Mouse (Mus musculus) ES-E14 (cell line): ENCODE measurements around the gene Cnst.

ENCODE experiments used
- CHD2 ChIP-seq: IDR thresholded peaks from 2 replicates; pipeline ENCODE4 v1.6.1; 2014; ENCODE audit warnings: mild to moderate bottlenecking, low read depth, low read length, inconsistent platforms
- MAFK ChIP-seq: IDR thresholded peaks from 2 replicates; pipeline ENCODE4 v1.6.1; 2014; ENCODE audit warnings: mild to moderate bottlenecking, low read depth, low read length, inconsistent platforms; ENCODE audit not compliant: insufficient read depth
- ZC3H11A ChIP-seq: IDR thresholded peaks from 2 replicates; pipeline ENCODE4 v1.6.1; 2012; ENCODE audit warnings: low read depth, mild to moderate bottlenecking, inconsistent platforms, low read length, borderline replicate concordance
- ZNF384 ChIP-seq: IDR thresholded peaks from 2 replicates; pipeline ENCODE4 v1.6.1; 2012; ENCODE audit warnings: low read depth, low read length, inconsistent platforms

GRCm38 (mm10) chr1:179539887-179540286 lies 6.3 kb upstream of the Cnst start:
- no peak for TF ChIP-seq CHD2
- TF ChIP-seq ZC3H11A: no peak
- TF ChIP-seq ZNF384: no peak
- no peak for TF ChIP-seq MAFK
